Mouse (Mus musculus) MEL (cell line): Measurements from ENCODE around the gene Trub1. TPM values are rescaled to one million over a fixed set of nuclear protein-coding genes. Genes with fewer than 3 reads are reported as not detected.

Experiments
- DNase-seq: peaks from one replicate; pipeline ENCODE4 v3.0.0; 2011; ENCODE audit warnings: low read depth, low spot score
- H3K27ac ChIP-seq: 2 replicates; pipeline ENCODE4 v1.5.1; 2012; ENCODE audit warnings: low read depth, mild to moderate bottlenecking, control low read depth, low read length, moderate library complexity; ENCODE audit not compliant: control insufficient read depth
- H3K27me3 ChIP-seq, 2 experiments: fragments of 150-350 bp in 1 of 2; sonication (generic) in 1 of 2; 2 replicates each; pipeline ENCODE4 v1.6.1; 2012; ENCODE audit warnings: low read length in 2 of 2, mild to moderate bottlenecking in 2 of 2, improper control_type of control experiment in 1 of 2, moderate library complexity in 1 of 2; ENCODE audit not compliant: insufficient read depth in 2 of 2, control insufficient read depth in 1 of 2
- H3K36me3 ChIP-seq, 2 experiments: 2 replicates each; pipeline ENCODE4 v1.6.1; 2012 to 2014; ENCODE audit warnings: low read length in 2 of 2, improper control_type of control experiment in 1 of 2, inconsistent platforms in 1 of 2, mild to moderate bottlenecking in 1 of 2; ENCODE audit not compliant: insufficient read depth in 2 of 2, control insufficient read depth in 1 of 2
- H3K4me1 ChIP-seq, 2 experiments: fragments of 150-350 bp in 1 of 2; sonication (generic) in 1 of 2; 2 replicates each; pipeline ENCODE4 v1.6.1; 2012; ENCODE audit warnings: low read length in 2 of 2, improper control_type of control experiment in 1 of 2, mild to moderate bottlenecking in 1 of 2; ENCODE audit not compliant: insufficient read depth in 2 of 2, control insufficient read depth in 1 of 2
- H3K4me3 ChIP-seq, 2 experiments: fragments of 150-350 bp in 1 of 2; sonication (generic) in 1 of 2; 2 replicates each; pipeline ENCODE4 v1.5.1; 2012; ENCODE audit warnings: low read depth in 2 of 2, low read length in 2 of 2, mild to moderate bottlenecking in 2 of 2, moderate library complexity in 2 of 2, control low read depth in 1 of 2, improper control_type of control experiment in 1 of 2; ENCODE audit not compliant: control insufficient read depth in 1 of 2, insufficient read depth in 1 of 2
- H3K79me2 ChIP-seq: 2 replicates; pipeline ENCODE4 v1.6.1; 2012; ENCODE audit warnings: mild to moderate bottlenecking, low read length, moderate library complexity; ENCODE audit not compliant: control insufficient read depth, poor library complexity, insufficient read depth
- H3K9ac ChIP-seq: 2 replicates; pipeline ENCODE4 v1.6.1; 2012; ENCODE audit warnings: low read depth, mild to moderate bottlenecking, control low read depth, low read length, moderate library complexity; ENCODE audit not compliant: control insufficient read depth, poor library complexity, severe bottlenecking
- H3K9me3 ChIP-seq: fragments of 150-350 bp; sonication (generic); replicated peaks from 2 replicates; pipeline ENCODE4 v1.6.1; 2012; ENCODE audit warnings: mild to moderate bottlenecking, low read length, improper control_type of control experiment, moderate library complexity; ENCODE audit not compliant: insufficient read depth
- CHD2 ChIP-seq: IDR thresholded peaks from 2 replicates; pipeline ENCODE4 v1.6.1; 2011; ENCODE audit warnings: low read length, improper control_type of control experiment
- CTCF ChIP-seq, 3 experiments: IDR thresholded peaks in 2 of 3; conservative IDR thresholded peaks in 1 of 3; 2 replicates each; pipeline ENCODE4 v1.5.1; 2011 to 2012; ENCODE audit warnings: low read length in 3 of 3, low read depth in 2 of 3, mild to moderate bottlenecking in 2 of 3, improper control_type of control experiment in 1 of 3, inconsistent platforms in 1 of 3, mixed read lengths in 1 of 3, moderate library complexity in 1 of 3; ENCODE audit not compliant: control insufficient read depth in 1 of 3, insufficient read depth in 1 of 3, poor library complexity in 1 of 3, severe bottlenecking in 1 of 3
- E2F4 ChIP-seq: IDR thresholded peaks from 2 replicates; pipeline ENCODE4 v1.6.1; 2011; ENCODE audit warnings: low read depth, low read length, improper control_type of control experiment, borderline replicate concordance
- EP300 ChIP-seq, 2 experiments: IDR thresholded peaks; 2 replicates each; pipeline ENCODE4 v1.6.1; 2011; ENCODE audit warnings: improper control_type of control experiment in 2 of 2, low read length in 2 of 2, low read depth in 1 of 2, mild to moderate bottlenecking in 1 of 2
- GATA1 ChIP-seq: IDR thresholded peaks from 2 replicates; pipeline ENCODE4 v1.6.1; 2011; ENCODE audit warnings: low read depth, low read length, improper control_type of control experiment
- JUND ChIP-seq: IDR thresholded peaks from 2 replicates; pipeline ENCODE4 v1.6.1; 2011; ENCODE audit warnings: low read depth, mild to moderate bottlenecking, improper control_type of control experiment, low read length
- KAT2A ChIP-seq: conservative IDR thresholded peaks from 2 replicates; pipeline ENCODE4 v1.6.1; 2012; ENCODE audit warnings: low read depth, low read length, improper control_type of control experiment, inconsistent platforms
- MAFK ChIP-seq: IDR thresholded peaks from 2 replicates; pipeline ENCODE4 v1.6.1; 2011; ENCODE audit warnings: low read depth, mild to moderate bottlenecking, low read length, improper control_type of control experiment, borderline replicate concordance
- MAX ChIP-seq: IDR thresholded peaks from 2 replicates; pipeline ENCODE4 v1.6.1; 2011; ENCODE audit warnings: low read length, improper control_type of control experiment
- MEF2A ChIP-seq: IDR thresholded peaks from 2 replicates; pipeline ENCODE4 v1.6.1; 2014; ENCODE audit warnings: low read depth, mild to moderate bottlenecking, inconsistent platforms, low read length, improper control_type of control experiment; ENCODE audit not compliant: poor library complexity, insufficient replicate concordance, severe bottlenecking; ENCODE audit errors: extremely low read depth
- MXI1 ChIP-seq: IDR thresholded peaks from 2 replicates; pipeline ENCODE4 v1.6.1; 2011; ENCODE audit warnings: mild to moderate bottlenecking, low read depth, low read length, improper control_type of control experiment
- MYB ChIP-seq: IDR thresholded peaks from 2 replicates; pipeline ENCODE4 v1.6.1; 2011; ENCODE audit warnings: mild to moderate bottlenecking, low read depth, low read length, improper control_type of control experiment
- NELFE ChIP-seq: IDR thresholded peaks from 2 replicates; pipeline ENCODE4 v1.6.1; 2011; ENCODE audit warnings: low read depth, low read length, improper control_type of control experiment
- POLR2AphosphoS5 ChIP-seq: IDR thresholded peaks from 2 replicates; pipeline ENCODE4 v1.6.1; 2012; ENCODE audit warnings: low read depth, borderline replicate concordance, mild to moderate bottlenecking, inconsistent platforms, low read length, moderate library complexity, mixed read lengths
- RAD21 ChIP-seq: IDR thresholded peaks from 2 replicates; pipeline ENCODE4 v1.6.1; 2011; ENCODE audit warnings: mild to moderate bottlenecking, low read depth, low read length, improper control_type of control experiment
- RCOR1 ChIP-seq: IDR thresholded peaks from 2 replicates; pipeline ENCODE4 v1.6.1; 2012; ENCODE audit warnings: low read depth, mild to moderate bottlenecking, inconsistent platforms, low read length, improper control_type of control experiment
- SIN3A ChIP-seq: IDR thresholded peaks from 2 replicates; pipeline ENCODE4 v1.6.1; 2012; ENCODE audit warnings: low read length, improper control_type of control experiment, inconsistent platforms
- SMC3 ChIP-seq: IDR thresholded peaks from 2 replicates; pipeline ENCODE4 v1.6.1; 2011; ENCODE audit warnings: low read depth, low read length, improper control_type of control experiment
- TBP ChIP-seq: IDR thresholded peaks from 2 replicates; pipeline ENCODE4 v1.8.0; 2011; ENCODE audit warnings: low read depth, low read length, improper control_type of control experiment
- TCF12 ChIP-seq: IDR thresholded peaks from 2 replicates; pipeline ENCODE4 v1.6.1; 2014; ENCODE audit warnings: low read depth, mild to moderate bottlenecking, inconsistent platforms, low read length, improper control_type of control experiment, moderate library complexity
- USF1 ChIP-seq: IDR thresholded peaks from 2 replicates; pipeline ENCODE4 v1.6.1; 2014; ENCODE audit warnings: low read depth, mild to moderate bottlenecking, inconsistent platforms, low read length, improper control_type of control experiment, moderate library complexity
- USF2 ChIP-seq, 2 experiments: IDR thresholded peaks; 2 replicates each; pipeline ENCODE4 v1.6.1; 2011 to 2012; ENCODE audit warnings: improper control_type of control experiment in 2 of 2, low read length in 2 of 2, borderline replicate concordance in 1 of 2, inconsistent platforms in 1 of 2, low read depth in 1 of 2, mild to moderate bottlenecking in 1 of 2; ENCODE audit not compliant: insufficient read depth in 1 of 2
- ZKSCAN1 ChIP-seq: IDR thresholded peaks from 2 replicates; pipeline ENCODE4 v1.6.1; 2012; ENCODE audit warnings: low read depth, mild to moderate bottlenecking, inconsistent platforms, low read length, improper control_type of control experiment, moderate library complexity
- ZMIZ1 ChIP-seq: IDR thresholded peaks from 2 replicates; pipeline ENCODE4 v1.6.1; 2012; ENCODE audit warnings: low read depth, mild to moderate bottlenecking, inconsistent platforms, low read length, improper control_type of control experiment, moderate library complexity
- ZNF384 ChIP-seq: IDR thresholded peaks from 2 replicates; pipeline ENCODE4 v1.6.1; 2012; ENCODE audit warnings: low read depth, mild to moderate bottlenecking, inconsistent platforms, low read length, improper control_type of control experiment
- polyA plus RNA-seq, 2 experiments: library from polyadenylated mRNA; stranded (reverse) in 1 of 2; unstranded in 1 of 2; fragments of >175 nt in 1 of 2; fragments of >200 nt in 1 of 2; gene quantifications; 2 replicates each; pipeline versions ENCODE4 v1.2.1 to v1.2.4; 2012; ENCODE audit warnings: low replicate concordance in 2 of 2, low read depth in 1 of 2; ENCODE audit not compliant: insufficient read length in 2 of 2, insufficient read depth in 1 of 2, missing spikeins in 1 of 2
- total RNA-seq: library from RNA; depleted of rRNA; stranded (reverse); fragments of 300-350 nt; gene quantifications from 2 replicates; pipeline ENCODE4 v1.2.3, GENCODE M21; 2012

The Trub1 gene
- total and polyA plus RNA-seq, 3 experiments = 38.2 to 41.6 TPM; not detected in 1

- Histone ChIP-seq H3K36me3 (no peaks in the 10 kb centered on the region), H3K9ac (no peak overlapping the region), H3K9me3 (no peaks in the 10 kb centered on the region), H3K27ac (no peak overlapping the region), H3K4me1 (no peaks in the 10 kb centered on the region), H3K27me3 (no peaks in the 10 kb centered on the region), H3K79me2 (no peaks in the 10 kb centered on the region), H3K4me3 (no peak overlapping the region)
- no peak for TF ChIP-seq POLR2AphosphoS5
- no peak for TF ChIP-seq EP300 (IDR thresholded peaks at IDR 0.05; ENCODE audit: low read depth in 1 of 2, low read length in 2 of 2)
- TF ChIP-seq CHD2 = no peak
- TF ChIP-seq E2F4 = no peak
- TF ChIP-seq TCF12 = no peak
- no peak for TF ChIP-seq SMC3
- no peak for TF ChIP-seq CTCF (IDR thresholded peaks at IDR 0.05 in 2 of 3, conservative IDR thresholded peaks at IDR 0.05 in 1 of 3; ENCODE audit: control insufficient read depth in 1 of 3, insufficient read depth in 1 of 3, low read depth in 2 of 3, low read length in 3 of 3, poor library complexity in 1 of 3, severe bottlenecking in 1 of 3)
- no peak for TF ChIP-seq MAX
- no peak for TF ChIP-seq GATA1
- TF ChIP-seq TBP = no peak
- no peak for TF ChIP-seq SIN3A
- no peak for TF ChIP-seq JUND
- DNase-seq = no peak
Measured at GRCm38 (mm10) chr19:57494020-57494419, 41.3 kb downstream of the Trub1 start.

- Histone ChIP-seq H3K4me3 (no peak overlapping the region), H3K79me2 (no peaks in the 10 kb centered on the region)
- TF ChIP-seq KAT2A (no peak), USF2 (IDR thresholded peaks at IDR 0.05; ENCODE audit: borderline replicate concordance in 1 of 2, insufficient read depth in 1 of 2, low read depth in 1 of 2, low read length in 2 of 2) (no peak), RAD21 (no peak), MYB (no peak), ZMIZ1 (no peak), POLR2AphosphoS5 (no peak), NELFE (no peak), ZNF384 (no peak), MEF2A (no peak), MAFK (no peak), RCOR1 (no peak), SMC3 (no peak), TBP (no peak), SIN3A (no peak), USF1 (no peak), MXI1 (no peak), ZKSCAN1 (no peak)
- TF ChIP-seq, all 39 proteins: peak for 0
- Histone ChIP-seq H3K27me3 (no peaks in the 10 kb centered on the region; a peak in 1 of 4 replicates), H3K9ac (no peak overlapping the region), H3K36me3 (no peaks in the 10 kb centered on the region), H3K4me1 (no peaks in the 10 kb centered on the region), H3K9me3 (no peaks in the 10 kb centered on the region), H3K27ac (no peak overlapping the region)
- DNase-seq = no peak
Measured at GRCm38 (mm10) chr19:57498110-57498743, 45.5 kb downstream of the Trub1 start.
